Mouse (Mus musculus): Measurements from ENCODE around the gene Tjp3.

DNA sequence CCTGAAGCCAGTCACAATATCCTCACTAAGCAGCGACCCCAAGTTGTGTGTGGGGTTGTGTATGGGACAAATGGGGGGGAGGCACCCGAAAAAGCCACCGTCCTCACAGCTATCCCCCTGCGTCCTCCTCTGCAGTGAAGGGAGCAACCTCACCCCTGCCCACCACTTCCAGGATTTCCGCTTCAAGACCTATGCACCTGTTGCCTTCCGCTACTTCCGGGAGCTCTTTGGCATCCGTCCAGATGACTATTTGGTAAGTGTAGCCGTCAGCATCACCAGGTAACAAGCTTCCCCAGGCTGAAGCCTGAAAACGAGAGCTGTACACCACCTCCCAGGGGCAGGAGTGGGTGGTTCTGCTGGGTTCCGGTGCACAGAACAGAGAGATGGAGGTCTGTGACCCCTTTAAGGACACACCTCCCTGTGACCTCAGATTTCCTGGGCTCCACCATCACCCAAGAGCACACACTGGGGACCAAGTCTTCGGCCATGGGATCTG, 14.8 kb upstream of the Tjp3 start:
- TF ChIP-seq POLR2A (IDR thresholded peaks at IDR 0.05; ENCODE audit: borderline replicate concordance, extremely low read depth, insufficient read depth, insufficient read length, poor library complexity, severe bottlenecking) (no peak), CTCF (IDR thresholded peaks at IDR 0.05; ENCODE audit: borderline replicate concordance, extremely low read depth, insufficient read depth, insufficient read length) (no peak)

Measured in brain, embryonic 14.5 days (tissue).